Mouse (Mus musculus): ENCODE measurements around the gene Utp15. TPM values are rescaled to one million over a fixed set of nuclear protein-coding genes. Genes with fewer than 3 reads are reported as not detected.

Gene Utp15
- total RNA-seq, 2 experiments from 2014 or later = 45.7 to 57.2 TPM

Other genes starting within 250 kb of the Utp15 start
- gene Arhgef28, start 56.6 kb downstream of the Utp15 start, total RNA-seq (2014; fragmentation: Nextera tagmentation) = 0.79 and 1.1 TPM in 2 replicates
- 1.5 and 2.0 TPM in 2 replicates for gene Arhgef28, start 56.6 kb downstream of the Utp15 start, total RNA-seq (2017)
- gene Ankra2, start within 50 bp of the Utp15 start, total RNA-seq (2014; fragmentation: Nextera tagmentation) = 37.7 and 42.4 TPM in 2 replicates
- 21.6 and 25.0 TPM in 2 replicates for gene Ankra2, start within 50 bp of the Utp15 start, total RNA-seq (2017)
- gene Gm21976, start 16.8 kb upstream of the Utp15 start, total RNA-seq (2014; fragmentation: Nextera tagmentation) = not detected in 2 replicates
- gene Gm21976, start 16.8 kb upstream of the Utp15 start, total RNA-seq (2017) = not detected in 2 replicates
- 1,176 and 1,210 TPM in 2 replicates for gene Btf3, start 54.0 kb upstream of the Utp15 start, total RNA-seq (2014; fragmentation: Nextera tagmentation)
- 2,564 and 2,726 TPM in 2 replicates for gene Btf3, start 54.0 kb upstream of the Utp15 start, total RNA-seq (2017)
- not detected in 2 replicates for gene Foxd1, start 91.2 kb upstream of the Utp15 start, total RNA-seq (2014; fragmentation: Nextera tagmentation)
- gene Foxd1, start 91.2 kb upstream of the Utp15 start, total RNA-seq (2017) = not detected in 2 replicates
- gene Gm10320, start 229.0 kb upstream of the Utp15 start, total RNA-seq (2014; fragmentation: Nextera tagmentation) = 0.66 TPM in 1 of 2 replicates, not detected in the other
- 1.2 TPM in 1 of 2 replicates, not detected in the other for gene Gm10320, start 229.0 kb upstream of the Utp15 start, total RNA-seq (2017)

All from megakaryocyte-erythroid progenitor cell, adult 5-6 weeks (primary cell).